Mouse (Mus musculus) midbrain, embryonic 13.5 days (tissue): ENCODE measurements around the gene Foxp4. TPM values are rescaled to one million over a fixed set of nuclear protein-coding genes. Genes with fewer than 3 reads are reported as not detected.
A peak's percentile ranks its signal among the peaks of the same experiment; 100 is the strongest.

Experiments
- ATAC-seq: fragments of 200-750 bp; cut with Nextera tagmentation; 2 replicates; pipeline ENCODE4 v1.8.0; 2017; ENCODE audit warnings: mild to moderate bottlenecking, moderate TSS enrichment, moderate library complexity
- H3K27ac ChIP-seq: fragments of 300-500 bp; sonication (generic); 2 replicates; pipeline ENCODE4 v1.5.1; 2015; ENCODE audit warnings: inconsistent platforms, mild to moderate bottlenecking, moderate library complexity
- H3K27me3 ChIP-seq: fragments of 300-500 bp; sonication (generic); 2 replicates; pipeline ENCODE4 v1.6.1; 2015; ENCODE audit warnings: mild to moderate bottlenecking, inconsistent platforms
- H3K36me3 ChIP-seq: fragments of 300-500 bp; sonication (generic); 2 replicates; pipeline ENCODE4 v1.6.1; 2015; ENCODE audit warnings: mild to moderate bottlenecking, inconsistent platforms
- H3K4me1 ChIP-seq: fragments of 300-500 bp; sonication (generic); replicated peaks from 2 replicates; pipeline ENCODE4 v1.6.1; 2015; ENCODE audit warnings: inconsistent platforms
- H3K4me2 ChIP-seq: fragments of 300-500 bp; sonication (generic); replicated peaks from 2 replicates; pipeline ENCODE4 v1.6.1; 2015; ENCODE audit warnings: moderate library complexity, mild to moderate bottlenecking, inconsistent platforms
- H3K4me3 ChIP-seq: fragments of 300-500 bp; sonication (generic); replicated peaks from 2 replicates; pipeline ENCODE4 v1.5.1; 2015; ENCODE audit warnings: mild to moderate bottlenecking, inconsistent platforms
- H3K9ac ChIP-seq: fragments of 300-500 bp; sonication (generic); replicated peaks from 2 replicates; pipeline ENCODE4 v1.6.1; 2015; ENCODE audit warnings: mild to moderate bottlenecking, inconsistent platforms
- H3K9me3 ChIP-seq: fragments of 300-500 bp; sonication (generic); 2 replicates; pipeline ENCODE4 v1.6.1; 2016; ENCODE audit warnings: mild to moderate bottlenecking, inconsistent platforms
- WGBS: fragments of 180-500 bp; shearing (Covaris S2); methylation state at CpG from one replicate; pipeline ENCODE4 v1.1.7; 2015; 5-methylcytosine and 5-hydroxymethylcytosine counted together
- polyA plus RNA-seq: library from polyadenylated mRNA; unstranded; fragments of >200 nt; fragmentation: Nextera tagmentation; extraction: Ambion mirVana; gene quantifications from 2 replicates; pipeline ENCODE4 v1.2.1, GENCODE M21; 2015

Foxp4 gene
- polyA plus RNA-seq, 1 experiment from 2014 or later = 25.2 TPM

DNA sequence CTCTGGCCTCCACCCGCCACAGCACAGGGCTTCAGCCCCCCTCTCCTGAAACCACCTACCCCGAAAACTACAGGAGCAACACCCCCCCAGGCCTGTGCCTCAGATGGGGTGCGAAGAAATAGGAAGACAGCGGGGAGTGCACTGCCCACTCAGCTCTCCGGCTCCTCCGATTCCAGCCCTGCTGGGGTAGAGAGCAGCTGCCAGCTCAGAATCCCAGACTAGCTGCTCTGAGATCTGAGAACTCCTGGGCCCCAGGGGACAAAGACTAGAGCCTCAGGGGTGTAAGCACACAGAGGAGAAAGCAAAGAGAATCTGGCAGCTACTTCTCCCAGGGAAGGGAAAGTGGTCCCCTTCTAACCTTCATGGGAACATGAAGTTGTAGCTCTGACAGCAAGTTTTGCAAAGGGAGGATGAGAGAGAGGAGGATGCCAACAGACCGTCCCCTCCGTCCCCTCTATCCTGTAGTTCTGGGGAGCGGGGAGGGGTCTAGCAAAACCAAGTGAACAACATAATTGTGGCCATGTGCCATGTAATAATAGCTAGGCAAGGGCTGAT is 17.0 kb downstream of the Foxp4 start:
- ATAC-seq = peak; percentile 19
- H3K27me3 ChIP-seq = peaks cover 24% of the 10 kb centered on the region
- peaks cover 74% of the 10 kb centered on the region for H3K4me1 ChIP-seq
- H3K27ac ChIP-seq = peak overlapping the region; percentile 1; the same call in 1 of the 2 replicates
- H3K36me3 ChIP-seq = peaks cover 14% of the 10 kb centered on the region; the same call in 1 of the 2 replicates
- no peaks in the 10 kb centered on the region for H3K9me3 ChIP-seq
- H3K9ac ChIP-seq = 0 out of 2 replicates have a peak overlapping the region, but pooled peaks have one; percentile 12
- 18% methylated on average over 9 of the region's 9 CpGs for WGBS
- peak overlapping the region; percentile 19; the same call in 1 of the 2 replicates for H3K4me2 ChIP-seq
- H3K4me3 ChIP-seq = no peak overlapping the region

- Histone ChIP-seq H3K4me3 (peak overlapping the region; percentile 24), H3K4me1 (peaks cover 59% of the 10 kb centered on the region), H3K27ac (no peak overlapping the region), H3K9ac (peak overlapping the region; percentile 32; the same call in 1 of the 2 replicates), H3K4me2 (peak overlapping the region; percentile 49), H3K27me3 (peaks cover 7% of the 10 kb centered on the region), H3K9me3 (no peaks in the 10 kb centered on the region), H3K36me3 (peaks cover 24% of the 10 kb centered on the region)
- 20% methylated on average over 35 of the region's 35 CpGs for WGBS
- ATAC-seq = no peak
Measured at GRCm38 (mm10) chr17:47903846-47904680, 20.4 kb downstream of the Foxp4 start.

GRCm38 (mm10) chr17:47901782-47902181 is 22.7 kb downstream of the Foxp4 start:
- peaks cover 24% of the 10 kb centered on the region for H3K36me3 ChIP-seq
- H3K9ac ChIP-seq = no peak overlapping the region
- peaks cover 59% of the 10 kb centered on the region for H3K4me1 ChIP-seq
- ATAC-seq = no peak
- peaks cover 5% of the 10 kb centered on the region; the same call in 1 of the 2 replicates for H3K27me3 ChIP-seq
- H3K27ac ChIP-seq = no peak overlapping the region
- H3K4me2 ChIP-seq = no peak overlapping the region
- H3K4me3 ChIP-seq = no peak overlapping the region
- no peaks in the 10 kb centered on the region for H3K9me3 ChIP-seq
- 65% methylated on average over 3 of the region's 3 CpGs for WGBS

DNA sequence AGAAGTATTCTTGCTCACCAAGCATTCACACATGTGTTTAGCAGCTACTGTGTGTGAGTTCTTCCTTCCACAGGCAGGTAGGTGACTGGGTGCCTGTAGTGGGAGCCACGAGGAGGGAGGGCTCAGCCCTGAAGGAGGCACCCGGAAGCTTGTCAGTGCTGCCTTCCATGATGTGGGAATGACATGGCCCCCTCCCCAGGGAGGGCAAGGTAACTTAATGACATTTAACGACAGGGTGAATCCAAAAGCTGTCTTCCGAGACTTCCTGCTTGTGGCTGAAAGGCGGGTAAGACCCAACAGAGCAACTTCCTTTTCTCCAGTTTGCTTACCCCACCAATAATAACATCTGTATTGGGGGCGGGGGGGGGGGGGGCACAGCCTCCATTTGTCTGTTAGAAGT is 23.7 kb downstream of the Foxp4 start:
- Histone ChIP-seq H3K27me3 (peaks cover 5% of the 10 kb centered on the region; the same call in 1 of the 2 replicates), H3K4me3 (no peak overlapping the region), H3K9me3 (no peaks in the 10 kb centered on the region), H3K4me2 (no peak overlapping the region), H3K9ac (no peak overlapping the region), H3K4me1 (peaks cover 53% of the 10 kb centered on the region), H3K36me3 (peaks cover 24% of the 10 kb centered on the region), H3K27ac (no peak overlapping the region)
- 45% methylated on average over 6 of the region's 6 CpGs for WGBS
- no peak for ATAC-seq

GRCm38 (mm10) chr17:47899156-47899555 is 25.3 kb downstream of the Foxp4 start:
- peaks cover 41% of the 10 kb centered on the region for H3K4me1 ChIP-seq
- 9% methylated on average over 4 of the region's 4 CpGs for WGBS
- peaks cover 5% of the 10 kb centered on the region; the same call in 1 of the 2 replicates for H3K27me3 ChIP-seq
- H3K36me3 ChIP-seq = peaks cover 25% of the 10 kb centered on the region
- no peaks in the 10 kb centered on the region for H3K9me3 ChIP-seq
- H3K27ac ChIP-seq = peak overlapping the region; percentile 70
- no peak overlapping the region for H3K4me3 ChIP-seq
- ATAC-seq = no peak
- H3K9ac ChIP-seq = no peak overlapping the region
- no peak overlapping the region for H3K4me2 ChIP-seq

DNA sequence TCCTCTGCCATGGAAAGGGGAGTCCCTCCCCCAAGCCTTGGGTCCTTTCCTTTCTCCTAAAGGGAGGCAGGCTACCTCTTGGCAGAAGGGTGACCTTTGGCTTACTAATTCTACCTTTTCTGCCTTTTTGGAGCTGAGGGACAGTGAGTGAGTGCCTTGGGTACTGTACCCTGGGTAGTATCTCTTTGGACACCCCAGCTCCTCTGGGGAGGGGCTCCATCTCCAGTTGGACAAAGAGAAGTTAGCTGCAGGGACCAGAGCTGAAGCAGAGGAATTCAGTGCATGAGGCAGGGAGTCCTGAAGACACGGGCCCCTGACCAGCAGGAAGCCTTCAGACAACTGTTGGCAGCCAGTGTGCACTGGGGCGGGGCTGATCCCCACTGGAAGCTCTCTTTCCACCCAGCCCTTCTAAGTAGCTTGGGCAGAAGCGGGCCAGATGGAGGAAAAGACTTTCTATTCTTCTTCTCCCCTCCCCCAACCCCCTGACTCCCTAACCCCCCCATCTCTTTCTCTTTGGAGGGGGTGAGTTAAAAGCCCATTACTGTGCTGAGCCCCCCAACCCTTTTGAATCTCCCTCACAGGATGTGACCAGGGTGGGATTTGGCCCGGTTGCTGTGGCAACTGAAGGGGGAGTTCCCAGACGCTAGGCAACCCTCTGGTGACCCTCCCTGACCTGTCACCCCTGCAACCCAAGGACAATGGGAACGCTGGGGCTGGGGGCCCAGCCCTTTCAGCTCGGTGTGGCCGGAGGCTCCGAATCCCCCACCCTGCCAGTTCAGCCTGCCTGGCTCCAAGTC is 26.3 kb downstream of the Foxp4 start:
- Histone ChIP-seq H3K27me3 (no peaks in the 10 kb centered on the region), H3K36me3 (peaks cover 20% of the 10 kb centered on the region), H3K9me3 (no peaks in the 10 kb centered on the region), H3K4me2 (peak overlapping the region; percentile 30), H3K27ac (peak overlapping the region; percentile 70), H3K4me3 (no peak overlapping the region), H3K4me1 (peaks cover 37% of the 10 kb centered on the region), H3K9ac (no peak overlapping the region; the same call in 1 of the 2 replicates)
- WGBS = 4% methylated on average over 9 of the region's 9 CpGs
- ATAC-seq = peak; percentile 89

GRCm38 (mm10) chr17:47889727-47890126 is 34.7 kb downstream of the Foxp4 start:
- Histone ChIP-seq H3K4me3 (no peak overlapping the region), H3K4me2 (no peak overlapping the region), H3K9ac (no peak overlapping the region), H3K27me3 (no peaks in the 10 kb centered on the region), H3K36me3 (peaks cover 11% of the 10 kb centered on the region), H3K9me3 (no peaks in the 10 kb centered on the region), H3K27ac (peak overlapping the region; percentile 48; the same call in 1 of the 2 replicates), H3K4me1 (peaks cover 48% of the 10 kb centered on the region)
- ATAC-seq = no peak
- 57% methylated on average over 7 of the region's 7 CpGs for WGBS

GRCm38 (mm10) chr17:47889267-47889666 is 35.2 kb downstream of the Foxp4 start:
- peak overlapping the region; percentile 48; the same call in 1 of the 2 replicates for H3K27ac ChIP-seq
- no peak overlapping the region for H3K4me2 ChIP-seq
- peaks cover 48% of the 10 kb centered on the region for H3K4me1 ChIP-seq
- H3K4me3 ChIP-seq = no peak overlapping the region
- no peak overlapping the region for H3K9ac ChIP-seq
- WGBS = 18% methylated on average over 19 of the region's 19 CpGs
- peaks cover 10% of the 10 kb centered on the region for H3K36me3 ChIP-seq
- no peaks in the 10 kb centered on the region for H3K27me3 ChIP-seq
- no peaks in the 10 kb centered on the region for H3K9me3 ChIP-seq
- peak; percentile 21; the same call in 1 of the 2 replicates for ATAC-seq

GRCm38 (mm10) chr17:47888641-47889040 is 35.8 kb downstream of the Foxp4 start:
- H3K9ac ChIP-seq = no peak overlapping the region
- 66% methylated on average over 7 of the region's 7 CpGs for WGBS
- H3K27ac ChIP-seq = no peak overlapping the region

DNA sequence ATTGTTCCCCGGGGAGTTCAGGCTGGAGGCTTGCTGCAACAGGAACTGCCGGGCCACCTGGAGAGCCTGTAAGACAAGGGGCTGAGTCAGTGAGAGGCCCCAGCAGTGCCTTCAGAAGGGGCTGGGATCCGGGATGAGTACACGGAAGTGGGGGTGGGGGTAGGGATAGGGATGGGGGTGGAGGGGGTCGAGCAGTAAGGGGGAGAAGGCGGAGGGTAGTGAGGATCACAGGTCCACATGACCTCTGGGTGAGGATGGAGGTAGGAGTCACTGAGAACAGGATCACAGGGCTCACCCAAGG is 36.3 kb downstream of the Foxp4 start:
- Histone ChIP-seq H3K9me3 (no peaks in the 10 kb centered on the region), H3K27me3 (no peaks in the 10 kb centered on the region), H3K36me3 (peaks cover 13% of the 10 kb centered on the region; the same call in 1 of the 2 replicates), H3K4me2 (peak overlapping the region; percentile 19; the same call in 1 of the 2 replicates), H3K27ac (peak overlapping the region; percentile 53), H3K4me1 (peaks cover 48% of the 10 kb centered on the region), H3K4me3 (no peak overlapping the region), H3K9ac (0 out of 2 replicates have a peak overlapping the region, but pooled peaks have one; percentile 3)
- 20% methylated on average over 6 of the region's 6 CpGs for WGBS
- peak; percentile 17 for ATAC-seq

More at GRCm38 (mm10) chr17:47888641-47889040, 35.8 kb downstream of the Foxp4 start:
- Histone ChIP-seq H3K9me3 (no peaks in the 10 kb centered on the region), H3K4me2 (no peak overlapping the region), H3K4me3 (no peak overlapping the region), H3K27me3 (no peaks in the 10 kb centered on the region), H3K4me1 (peaks cover 48% of the 10 kb centered on the region), H3K36me3 (peaks cover 12% of the 10 kb centered on the region)
- ATAC-seq = 0 out of 2 replicates have a peak, but pooled peaks have one; percentile 10

- peaks cover 48% of the 10 kb centered on the region for H3K4me1 ChIP-seq
- H3K9me3 ChIP-seq = no peaks in the 10 kb centered on the region
- H3K36me3 ChIP-seq = peaks cover 15% of the 10 kb centered on the region; the same call in 1 of the 2 replicates
- WGBS = 15% methylated on average over 13 of the region's 13 CpGs
- H3K27ac ChIP-seq = peak overlapping the region; percentile 53
- 0 out of 2 replicates have a peak overlapping the region, but pooled peaks have one; percentile 3 for H3K9ac ChIP-seq
- no peak overlapping the region for H3K4me3 ChIP-seq
- H3K4me2 ChIP-seq = peak overlapping the region; percentile 19; the same call in 1 of the 2 replicates
- no peaks in the 10 kb centered on the region for H3K27me3 ChIP-seq
- peak; percentile 26 for ATAC-seq
Measured at GRCm38 (mm10) chr17:47887381-47888154, 36.9 kb downstream of the Foxp4 start.
